9 mouse cellular contexts compared by ENCODE assay signal in the genomic region with DNA sequence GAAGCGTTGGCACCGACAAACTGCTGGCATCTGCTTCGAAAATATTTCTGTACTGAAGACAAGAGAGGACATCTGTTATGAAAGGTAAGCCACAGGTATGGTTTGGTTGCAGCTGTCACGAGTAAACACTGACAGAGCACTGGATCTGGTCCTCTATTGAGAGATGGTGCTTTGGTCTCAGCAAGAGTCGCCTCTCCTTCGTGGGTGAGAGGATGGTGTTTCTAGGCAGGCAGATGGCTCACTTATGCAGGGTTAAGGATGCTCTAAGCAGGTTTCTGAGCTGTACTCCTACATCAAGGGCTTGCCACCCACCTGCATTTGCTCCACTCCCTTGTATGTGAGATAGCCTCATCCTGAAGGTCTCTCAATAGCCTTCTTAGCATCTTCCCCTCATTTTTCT.
"Had no signal": no experiment of that assay in that cellular context is flagged by ENCODE, and none has a peak within 500 bp of the region (broad histone marks: within the 10 kb centered on the region; RNA-seq: fewer than 3 reads in every experiment).

No protein-coding gene starts in this region.

- DNase-seq: liver, postnatal 0 days; lung, adult 2 months; lung, postnatal 14 days; lung, postnatal 36 days; midbrain, embryonic 14.5 days; right cerebral cortex, postnatal 14 days; thymus, adult 2 months; thymus, postnatal 25 days; thymus, postnatal 4 days had no signal
